Mouse (Mus musculus) embryo, embryonic 11 days (tissue): ENCODE measurements around the gene Rln3.

ENCODE experiments used
- DNase-seq: peaks from one replicate; pipeline ENCODE4 v3.0.0-alpha.2; 2015

The Rln3 gene

GRCm38 (mm10) chr8:83994030-83994429 is 50.8 kb downstream of the Rln3 start:
- no peak for DNase-seq
